Mouse (Mus musculus): ENCODE measurements around the gene Olfr288.

DNA sequence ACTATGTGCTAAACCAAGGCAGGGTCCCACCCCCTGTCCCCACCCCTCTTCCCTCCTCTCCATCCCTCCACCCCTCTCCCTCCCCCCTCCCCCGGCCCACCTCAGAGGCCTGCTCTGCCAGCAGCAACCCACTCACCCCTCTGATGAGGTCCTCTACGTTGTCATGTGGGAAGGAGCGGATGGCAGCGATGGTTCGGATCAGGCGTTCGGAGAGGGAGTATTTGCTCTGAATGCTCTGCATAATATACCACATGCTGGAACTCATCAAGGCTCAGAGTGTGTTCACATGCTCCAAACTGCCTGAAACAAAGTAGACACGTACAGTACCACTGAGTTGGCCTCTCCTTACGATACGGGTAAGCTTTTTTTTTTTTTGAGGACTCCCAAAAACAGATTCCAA is 52.8 kb downstream of the Olfr288 start:
- TF ChIP-seq POLR2A (IDR thresholded peaks at IDR 0.05; ENCODE audit: borderline replicate concordance, insufficient read depth, low read length), result no peak
- no peak for TF ChIP-seq CTCF (IDR thresholded peaks at IDR 0.05; ENCODE audit: borderline replicate concordance, insufficient read depth, low read depth, low read length)

Data from cerebellum, adult 2 months (tissue).